Mouse (Mus musculus): ENCODE data around the gene Tshz2. TPM values are rescaled to one million over a fixed set of nuclear protein-coding genes. Genes with fewer than 3 reads are reported as not detected.

Gene Tshz2
- polyA plus RNA-seq, 1 experiment from 2014 or later, result 20.1 TPM

- no peak overlapping the region for H3K27ac ChIP-seq (ENCODE audit: low read length)
- no peak overlapping the region for H3K4me3 ChIP-seq (ENCODE audit: low read depth, low read length)
- H3K9me3 ChIP-seq (ENCODE audit: control insufficient read depth, low read depth, low read length), result no peaks in the 10 kb centered on the region
- no peak overlapping the region for H3K9ac ChIP-seq (replicated peaks; ENCODE audit: low read depth, low read length)
- no peaks in the 10 kb centered on the region for H3K27me3 ChIP-seq (ENCODE audit: control insufficient read depth, insufficient read depth, low read length)
- 76% methylated on average over 4 of the region's 4 CpGs for WGBS
- H3K36me3 ChIP-seq (ENCODE audit: control insufficient read depth, insufficient read depth, low read length), result no peaks in the 10 kb centered on the region
- ATAC-seq (ENCODE audit: insufficient number of reproducible peaks, insufficient read depth, low FRiP score, low read depth), result no peak
- H3K4me2 ChIP-seq (replicated peaks; ENCODE audit: low read depth, low read length), result no peak overlapping the region
- H3K4me1 ChIP-seq (ENCODE audit: control insufficient read depth, insufficient read depth, low read length), result peaks cover 8% of the 10 kb centered on the region; the same call in 1 of the 2 replicates
These were observed 277.8 kb downstream of the Tshz2 start for GRCm38 (mm10) chr2:169910606-169911005.

GRCm38 (mm10) chr2:169912826-169913225, 280.0 kb downstream of the Tshz2 start:
- 90% methylated on average over 14 of the region's 14 CpGs for WGBS
- H3K36me3 ChIP-seq (ENCODE audit: control insufficient read depth, insufficient read depth, low read length), result no peaks in the 10 kb centered on the region
- no peak for ATAC-seq (ENCODE audit: insufficient number of reproducible peaks, insufficient read depth, low FRiP score, low read depth)
- no peak overlapping the region for H3K4me2 ChIP-seq (replicated peaks; ENCODE audit: low read depth, low read length)
- no peaks in the 10 kb centered on the region for H3K27me3 ChIP-seq (ENCODE audit: control insufficient read depth, insufficient read depth, low read length)
- no peaks in the 10 kb centered on the region for H3K4me1 ChIP-seq (ENCODE audit: control insufficient read depth, insufficient read depth, low read length)
- no peaks in the 10 kb centered on the region for H3K9me3 ChIP-seq (ENCODE audit: control insufficient read depth, low read depth, low read length)
- no peak overlapping the region for H3K4me3 ChIP-seq (ENCODE audit: low read depth, low read length)
- H3K27ac ChIP-seq (ENCODE audit: low read length), result no peak overlapping the region
- H3K9ac ChIP-seq (replicated peaks; ENCODE audit: low read depth, low read length), result no peak overlapping the region

DNA sequence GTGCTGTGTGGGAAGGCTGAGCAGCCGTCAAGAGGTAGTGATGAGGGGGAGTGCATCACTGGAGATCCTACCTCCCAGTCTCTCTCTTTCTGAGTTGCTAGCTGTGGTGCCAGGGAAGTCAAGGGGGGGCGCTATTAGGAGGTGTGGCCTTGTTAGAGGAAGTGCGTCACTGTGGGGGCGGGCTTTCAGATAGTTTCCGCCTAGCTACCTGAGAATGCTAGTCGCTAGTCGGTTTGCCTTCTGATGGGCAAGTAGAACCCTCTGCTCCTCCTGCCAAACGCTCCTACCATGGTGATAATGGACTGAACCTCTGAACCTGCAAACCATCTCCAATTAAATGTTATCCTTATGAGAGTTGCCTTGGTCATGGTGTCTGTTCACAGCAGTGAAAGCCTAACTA, 282.1 kb downstream of the Tshz2 start:
- H3K4me1 ChIP-seq (ENCODE audit: control insufficient read depth, insufficient read depth, low read length), result no peaks in the 10 kb centered on the region
- no peaks in the 10 kb centered on the region for H3K36me3 ChIP-seq (ENCODE audit: control insufficient read depth, insufficient read depth, low read length)
- H3K4me3 ChIP-seq (ENCODE audit: low read depth, low read length), result no peak overlapping the region
- no peak overlapping the region for H3K9ac ChIP-seq (replicated peaks; ENCODE audit: low read depth, low read length)
- no peak for ATAC-seq (ENCODE audit: insufficient number of reproducible peaks, insufficient read depth, low FRiP score, low read depth)
- no peak overlapping the region for H3K4me2 ChIP-seq (replicated peaks; ENCODE audit: low read depth, low read length)
- 88% methylated on average over 8 of the region's 8 CpGs for WGBS
- no peaks in the 10 kb centered on the region for H3K9me3 ChIP-seq (ENCODE audit: control insufficient read depth, low read depth, low read length)
- no peak overlapping the region for H3K27ac ChIP-seq (ENCODE audit: low read length)
- no peaks in the 10 kb centered on the region for H3K27me3 ChIP-seq (ENCODE audit: control insufficient read depth, insufficient read depth, low read length)

GRCm38 (mm10) chr2:169915326-169915725, 282.5 kb downstream of the Tshz2 start:
- H3K4me2 ChIP-seq (replicated peaks; ENCODE audit: low read depth, low read length), result no peak overlapping the region
- no peak overlapping the region for H3K9ac ChIP-seq (replicated peaks; ENCODE audit: low read depth, low read length)
- H3K36me3 ChIP-seq (ENCODE audit: control insufficient read depth, insufficient read depth, low read length), result no peaks in the 10 kb centered on the region
- WGBS, result 81% methylated on average over 13 of the region's 13 CpGs
- no peaks in the 10 kb centered on the region for H3K9me3 ChIP-seq (ENCODE audit: control insufficient read depth, low read depth, low read length)
- no peaks in the 10 kb centered on the region for H3K4me1 ChIP-seq (ENCODE audit: control insufficient read depth, insufficient read depth, low read length)
- H3K4me3 ChIP-seq (ENCODE audit: low read depth, low read length), result no peak overlapping the region
- ATAC-seq (ENCODE audit: insufficient number of reproducible peaks, insufficient read depth, low FRiP score, low read depth), result no peak
- no peaks in the 10 kb centered on the region for H3K27me3 ChIP-seq (ENCODE audit: control insufficient read depth, insufficient read depth, low read length)
- H3K27ac ChIP-seq (ENCODE audit: low read length), result no peak overlapping the region

- H3K4me3 ChIP-seq (ENCODE audit: low read depth, low read length), result no peak overlapping the region
- no peak for ATAC-seq (ENCODE audit: insufficient number of reproducible peaks, insufficient read depth, low FRiP score, low read depth)
- no peaks in the 10 kb centered on the region for H3K36me3 ChIP-seq (ENCODE audit: control insufficient read depth, insufficient read depth, low read length)
- WGBS, result 73% methylated on average over 3 of the region's 3 CpGs
- H3K27me3 ChIP-seq (ENCODE audit: control insufficient read depth, insufficient read depth, low read length), result no peaks in the 10 kb centered on the region
- H3K9me3 ChIP-seq (ENCODE audit: control insufficient read depth, low read depth, low read length), result no peaks in the 10 kb centered on the region
- H3K9ac ChIP-seq (replicated peaks; ENCODE audit: low read depth, low read length), result no peak overlapping the region
- H3K27ac ChIP-seq (ENCODE audit: low read length), result no peak overlapping the region
- H3K4me1 ChIP-seq (ENCODE audit: control insufficient read depth, insufficient read depth, low read length), result no peaks in the 10 kb centered on the region
- no peak overlapping the region for H3K4me2 ChIP-seq (replicated peaks; ENCODE audit: low read depth, low read length)
These were observed 286.4 kb downstream of the Tshz2 start for GRCm38 (mm10) chr2:169919111-169919695.

- Histone ChIP-seq H3K27me3 (ENCODE audit: control insufficient read depth, insufficient read depth, low read length) (no peaks in the 10 kb centered on the region), H3K27ac (ENCODE audit: low read length) (no peak overlapping the region), H3K9ac (replicated peaks; ENCODE audit: low read depth, low read length) (no peak overlapping the region), H3K4me1 (ENCODE audit: control insufficient read depth, insufficient read depth, low read length) (peaks cover 12% of the 10 kb centered on the region), H3K9me3 (ENCODE audit: control insufficient read depth, low read depth, low read length) (no peaks in the 10 kb centered on the region), H3K4me3 (ENCODE audit: low read depth, low read length) (no peak overlapping the region), H3K36me3 (ENCODE audit: control insufficient read depth, insufficient read depth, low read length) (no peaks in the 10 kb centered on the region), H3K4me2 (replicated peaks; ENCODE audit: low read depth, low read length) (no peak overlapping the region)
- WGBS, result 62% methylated on average over 8 of the region's 8 CpGs
- ATAC-seq (ENCODE audit: insufficient number of reproducible peaks, insufficient read depth, low FRiP score, low read depth), result no peak
These were observed 291.5 kb downstream of the Tshz2 start for GRCm38 (mm10) chr2:169924177-169924810.

DNA sequence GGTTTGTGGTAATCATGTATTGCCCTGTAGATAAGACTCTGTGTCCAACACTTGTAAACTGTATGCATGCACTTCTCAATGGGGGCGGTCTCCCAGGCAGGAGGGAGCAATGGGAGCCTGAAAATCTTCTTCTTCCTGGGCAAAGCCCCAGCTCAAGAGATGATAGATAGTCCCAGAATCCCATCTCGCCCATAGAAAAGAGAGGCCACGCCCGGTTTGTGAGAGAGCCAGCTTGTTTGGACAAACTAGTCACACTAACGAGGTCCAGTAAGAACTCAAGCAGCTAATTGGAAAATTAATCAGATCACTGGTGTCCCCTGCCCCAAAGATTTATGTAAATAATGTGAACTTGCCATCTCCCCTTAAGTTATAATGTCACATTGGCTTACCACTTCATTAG, 292.7 kb downstream of the Tshz2 start:
- no peak overlapping the region for H3K27ac ChIP-seq (ENCODE audit: low read length)
- H3K4me2 ChIP-seq (replicated peaks; ENCODE audit: low read depth, low read length), result no peak overlapping the region
- no peak overlapping the region for H3K4me3 ChIP-seq (ENCODE audit: low read depth, low read length)
- H3K9ac ChIP-seq (replicated peaks; ENCODE audit: low read depth, low read length), result no peak overlapping the region
- no peak for ATAC-seq (ENCODE audit: insufficient number of reproducible peaks, insufficient read depth, low FRiP score, low read depth)
- no peaks in the 10 kb centered on the region for H3K36me3 ChIP-seq (ENCODE audit: control insufficient read depth, insufficient read depth, low read length)
- H3K4me1 ChIP-seq (ENCODE audit: control insufficient read depth, insufficient read depth, low read length), result peaks cover 15% of the 10 kb centered on the region
- H3K9me3 ChIP-seq (ENCODE audit: control insufficient read depth, low read depth, low read length), result no peaks in the 10 kb centered on the region
- 74% methylated on average over 5 of the region's 5 CpGs for WGBS
- H3K27me3 ChIP-seq (ENCODE audit: control insufficient read depth, insufficient read depth, low read length), result no peaks in the 10 kb centered on the region

- H3K4me3 ChIP-seq (ENCODE audit: low read depth, low read length), result no peak overlapping the region
- 74% methylated on average over 11 of the region's 11 CpGs for WGBS
- H3K4me1 ChIP-seq (ENCODE audit: control insufficient read depth, insufficient read depth, low read length), result peaks cover 15% of the 10 kb centered on the region
- H3K36me3 ChIP-seq (ENCODE audit: control insufficient read depth, insufficient read depth, low read length), result no peaks in the 10 kb centered on the region
- no peak overlapping the region for H3K4me2 ChIP-seq (replicated peaks; ENCODE audit: low read depth, low read length)
- H3K9ac ChIP-seq (replicated peaks; ENCODE audit: low read depth, low read length), result no peak overlapping the region
- H3K27me3 ChIP-seq (ENCODE audit: control insufficient read depth, insufficient read depth, low read length), result no peaks in the 10 kb centered on the region
- no peak for ATAC-seq (ENCODE audit: insufficient number of reproducible peaks, insufficient read depth, low FRiP score, low read depth)
- no peaks in the 10 kb centered on the region for H3K9me3 ChIP-seq (ENCODE audit: control insufficient read depth, low read depth, low read length)
- no peak overlapping the region for H3K27ac ChIP-seq (ENCODE audit: low read length)
These were observed 293.2 kb downstream of the Tshz2 start for GRCm38 (mm10) chr2:169926016-169926415.

- Histone ChIP-seq H3K4me2 (replicated peaks; ENCODE audit: low read depth, low read length) (no peak overlapping the region), H3K4me1 (ENCODE audit: control insufficient read depth, insufficient read depth, low read length) (peaks cover 15% of the 10 kb centered on the region), H3K27ac (ENCODE audit: low read length) (no peak overlapping the region), H3K4me3 (ENCODE audit: low read depth, low read length) (no peak overlapping the region), H3K27me3 (ENCODE audit: control insufficient read depth, insufficient read depth, low read length) (no peaks in the 10 kb centered on the region), H3K9me3 (ENCODE audit: control insufficient read depth, low read depth, low read length) (no peaks in the 10 kb centered on the region), H3K9ac (replicated peaks; ENCODE audit: low read depth, low read length) (no peak overlapping the region), H3K36me3 (ENCODE audit: control insufficient read depth, insufficient read depth, low read length) (no peaks in the 10 kb centered on the region)
- no peak for ATAC-seq (ENCODE audit: insufficient number of reproducible peaks, insufficient read depth, low FRiP score, low read depth)
- 67% methylated on average over 2 of the region's 2 CpGs for WGBS
These were observed 294.6 kb downstream of the Tshz2 start for GRCm38 (mm10) chr2:169927401-169927800.

All from stomach, embryonic 14.5 days (tissue).